Mouse (Mus musculus) G1E-ER4 (cell line): Measurements from ENCODE around the gene Gm45140. TPM values are rescaled to one million over a fixed set of nuclear protein-coding genes. Genes with fewer than 3 reads are reported as not detected.

Source experiments
- GATA1 ChIP-seq: IDR thresholded peaks from one replicate; pipeline ENCODE4 v1.8.0; 2012; ENCODE audit warnings: low read length, inconsistent platforms
- polyA plus RNA-seq: library from polyadenylated mRNA; stranded (reverse); fragments of >175 nt; gene quantifications from 2 replicates; pipeline ENCODE4 v1.2.3, GENCODE M21; 2012

Gene Gm45140
- polyA plus RNA-seq, 1 experiment, result 11.0 TPM

DNA sequence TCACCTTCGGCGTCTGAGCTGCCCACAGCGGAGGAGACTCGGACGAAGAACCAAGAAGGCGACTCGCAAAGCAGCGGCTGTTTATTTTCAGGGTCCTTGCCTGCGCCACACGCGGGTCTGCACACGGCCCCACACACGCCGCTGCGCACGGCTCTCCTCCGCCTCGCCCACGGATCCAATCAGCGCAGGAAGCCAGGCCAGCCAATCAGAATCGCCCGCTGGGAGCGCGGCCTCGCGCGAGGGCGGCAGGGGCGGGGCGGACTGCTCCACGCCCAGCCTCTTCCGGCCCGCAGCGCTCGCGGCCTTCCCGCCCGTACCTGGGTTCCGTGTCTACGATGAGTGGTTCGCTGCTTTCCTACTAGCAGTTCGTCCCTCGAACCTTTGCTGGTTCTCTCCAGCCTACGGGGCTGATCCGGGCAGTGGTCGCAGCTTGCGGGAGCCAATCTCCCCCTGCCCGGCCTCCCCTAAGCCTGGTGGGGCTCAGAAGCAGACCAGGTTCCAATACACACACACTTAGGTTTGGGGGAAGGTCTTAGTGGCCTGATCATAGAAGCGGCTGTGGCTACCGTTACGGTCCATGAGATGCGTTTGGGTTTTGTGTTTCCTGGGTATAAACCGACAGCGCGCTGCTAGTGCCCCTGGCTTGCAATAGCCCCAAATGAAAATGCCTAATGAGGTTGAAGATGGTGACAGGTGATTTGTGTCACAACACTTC, 15.5 kb upstream of the Gm45140 start, which contains the start of gene Cnbp:
Gene Cnbp, minus strand, starts transcription at position 207 of the 715 bp plus-strand sequence.
- no peak for TF ChIP-seq GATA1

DNA sequence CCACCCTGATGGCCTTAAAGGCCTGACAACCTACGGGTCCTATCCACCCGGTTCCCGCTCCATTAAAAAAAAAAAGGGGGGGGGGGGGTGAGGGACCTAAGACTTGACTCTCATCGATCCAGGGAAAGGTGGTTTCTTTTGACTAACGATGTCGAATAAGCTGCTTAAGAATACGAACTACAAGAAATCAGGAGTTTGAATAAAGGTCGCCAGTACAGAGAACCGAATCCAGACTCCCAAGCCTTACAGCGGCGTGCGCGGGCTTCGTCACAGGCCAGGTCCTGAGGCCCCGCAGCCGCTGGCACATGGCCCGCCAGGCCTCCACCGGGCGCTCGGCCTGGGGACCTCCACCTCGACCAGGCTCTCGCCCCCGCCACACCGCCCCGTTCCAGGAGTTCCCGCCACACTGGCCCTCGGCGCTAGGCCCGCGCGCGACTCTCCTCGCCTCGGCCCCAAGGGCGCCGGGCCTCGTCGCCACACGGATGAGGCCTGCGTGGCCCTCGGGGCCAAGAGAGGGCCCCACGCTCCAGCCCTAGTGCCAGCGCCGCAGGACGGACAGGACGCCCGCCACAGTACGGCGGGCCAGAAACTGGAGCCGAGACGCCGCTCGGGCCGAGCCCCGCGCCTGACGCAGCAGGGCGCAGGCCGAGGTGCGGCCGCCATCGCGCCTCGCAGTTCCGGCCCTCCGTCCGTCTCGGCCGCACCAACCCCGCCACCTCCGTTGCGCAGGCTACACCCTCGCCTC, 14.7 kb upstream of the Gm45140 start:
- TF ChIP-seq GATA1, result no peak

GRCm38 (mm10) chr6:87849780-87850154, 14.2 kb upstream of the Gm45140 start:
- TF ChIP-seq GATA1, result no peak

- no peak for TF ChIP-seq GATA1
Measured at GRCm38 (mm10) chr6:87846813-87847212, 11.2 kb upstream of the Gm45140 start.

- no peak for TF ChIP-seq GATA1
Measured at GRCm38 (mm10) chr6:87845031-87845695, 9.6 kb upstream of the Gm45140 start.

DNA sequence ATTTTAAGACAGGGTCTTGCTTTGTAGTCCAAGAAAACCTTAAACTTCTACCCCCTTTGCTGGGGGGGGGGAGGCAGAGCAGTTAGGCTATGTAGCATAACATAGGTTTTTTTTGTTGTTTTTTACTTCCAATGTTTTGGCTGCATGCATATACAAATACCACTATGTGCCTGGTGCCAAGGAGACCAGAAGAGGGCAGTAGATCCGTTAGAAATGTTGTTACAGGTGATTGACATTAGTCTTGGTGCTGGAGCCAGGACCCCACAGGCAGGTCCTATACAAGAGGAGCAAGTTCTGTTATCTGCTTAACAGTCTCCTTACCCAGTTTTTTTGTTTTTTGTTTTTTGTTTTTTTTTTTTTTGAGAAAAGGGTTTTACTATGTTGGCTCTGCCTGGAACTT, 6.7 kb upstream of the Gm45140 start:
- no peak for TF ChIP-seq GATA1

- TF ChIP-seq GATA1, result no peak
Measured at GRCm38 (mm10) chr6:87841635-87842034, 6.0 kb upstream of the Gm45140 start.

DNA sequence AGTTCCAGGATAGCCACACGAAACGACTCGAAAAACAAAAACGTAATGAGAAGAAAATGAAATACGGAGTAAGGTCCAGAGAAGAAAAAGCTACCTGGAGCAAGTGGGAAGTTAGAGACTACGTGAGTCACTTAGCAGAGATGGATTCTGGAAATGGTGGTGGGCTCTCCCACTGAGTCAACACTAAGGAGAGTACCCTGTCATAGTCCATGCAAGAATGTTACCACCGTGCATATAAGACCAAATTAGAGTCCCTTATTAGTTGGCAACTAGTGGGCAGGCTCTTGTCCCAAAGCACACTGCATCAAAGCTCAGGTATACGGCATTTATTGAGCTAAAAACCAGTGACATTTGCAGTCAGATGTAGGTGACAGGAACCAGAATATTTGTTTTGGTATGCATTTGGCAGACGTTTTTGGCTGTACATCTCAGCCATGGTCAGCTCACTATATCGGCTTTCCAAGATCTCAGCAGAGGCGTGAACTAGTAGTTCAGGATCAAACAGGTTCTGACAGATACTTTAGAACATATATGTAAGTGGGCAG, 4.3 kb upstream of the Gm45140 start:
- no peak for TF ChIP-seq GATA1

DNA sequence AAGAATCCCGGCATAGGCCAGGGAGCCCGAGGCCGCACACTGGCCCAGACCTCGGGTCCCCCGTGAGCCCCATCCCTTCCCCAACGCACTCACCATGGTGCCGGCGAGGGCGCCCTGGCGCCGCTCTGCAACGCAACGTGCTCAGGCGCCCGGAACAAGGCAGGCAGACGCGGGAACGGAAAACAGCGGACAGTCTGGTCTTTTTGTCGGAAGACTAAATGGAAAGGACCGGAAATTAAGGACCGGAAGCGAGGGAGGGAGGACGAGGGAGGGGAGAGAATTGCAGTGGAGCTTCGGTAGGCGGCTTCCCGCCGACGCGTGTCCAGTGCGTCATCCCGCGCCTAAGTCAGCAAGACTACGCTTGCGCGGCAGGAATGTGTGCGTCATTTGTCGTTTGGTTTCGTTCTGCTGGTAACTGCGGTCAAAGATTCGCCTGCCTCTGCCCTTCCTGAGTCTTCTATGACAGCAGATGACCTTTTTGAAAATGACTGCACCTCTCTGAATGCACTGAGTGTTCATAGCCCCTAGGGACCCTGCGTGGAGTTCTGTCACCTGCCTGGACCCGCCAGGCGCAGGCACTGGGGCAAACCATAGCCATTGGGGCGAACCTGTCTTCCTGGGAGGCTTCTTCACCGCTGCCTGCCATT, 3.1 kb upstream of the Gm45140 start, which contains the start of gene Isy1:
Gene Isy1, minus strand, starts transcription at position 248 of the 647 bp plus-strand sequence.
- TF ChIP-seq GATA1, result no peak

- no peak for TF ChIP-seq GATA1
Measured at GRCm38 (mm10) chr6:87820366-87820765, 15.2 kb downstream of the Gm45140 start.

DNA sequence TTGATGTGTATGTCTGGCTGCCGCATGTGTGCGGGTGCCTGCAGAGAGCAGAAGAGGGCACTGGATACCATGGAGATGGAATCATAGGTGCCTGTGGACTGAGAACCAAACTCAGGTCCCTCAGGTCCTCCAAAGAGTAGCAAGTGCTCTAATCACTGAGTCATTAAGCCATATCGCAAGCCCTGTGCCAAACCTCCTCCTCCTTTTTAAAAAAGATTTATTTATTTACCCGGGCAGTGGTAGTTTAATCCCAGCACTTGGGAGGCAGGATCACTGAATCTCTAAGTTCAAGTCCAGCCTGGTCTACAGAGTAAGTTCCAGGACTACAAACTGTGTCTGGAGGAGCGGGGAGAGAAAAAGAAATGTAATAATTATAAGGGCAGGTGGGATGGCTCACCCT, 21.1 kb downstream of the Gm45140 start:
- TF ChIP-seq GATA1, result no peak

GRCm38 (mm10) chr6:87812656-87813055, 22.9 kb downstream of the Gm45140 start:
- TF ChIP-seq GATA1, result no peak

DNA sequence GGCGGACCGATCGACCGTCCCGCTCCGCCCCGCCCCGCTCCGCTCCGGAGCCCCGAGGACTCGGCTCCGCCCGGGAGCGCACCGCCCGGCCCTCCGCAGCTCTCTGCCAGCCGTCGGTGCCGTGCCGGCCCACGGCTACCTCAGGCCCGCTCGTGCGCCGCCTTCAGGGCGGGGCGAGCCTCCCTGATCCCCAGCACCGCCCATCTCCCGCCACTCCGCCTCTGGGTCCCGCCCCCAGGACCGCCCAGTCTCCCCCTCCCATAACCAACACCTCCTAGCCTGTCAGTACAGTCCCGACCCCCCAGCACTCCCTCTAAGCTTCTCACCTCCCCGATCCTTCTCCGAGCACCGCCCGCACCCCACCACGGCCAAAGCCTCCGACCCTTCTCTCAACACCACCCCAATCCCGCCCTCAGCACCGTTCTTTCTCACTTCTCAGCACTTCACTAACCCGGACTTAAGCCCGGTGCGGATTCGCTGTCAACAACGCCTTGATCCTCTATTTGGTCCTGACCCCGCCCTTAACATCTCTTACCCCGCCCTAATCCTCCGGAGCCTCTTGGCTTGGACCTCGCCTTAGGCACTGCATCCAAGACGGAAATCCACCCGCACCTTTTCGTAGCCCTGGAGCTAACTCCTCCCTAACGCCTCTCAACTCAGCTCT, 23.8 kb downstream of the Gm45140 start, which contains the start of gene Rab43:
Gene Rab43, minus strand, starts transcription at position 490 of the 664 bp plus-strand sequence.
- TF ChIP-seq GATA1, result no peak

DNA sequence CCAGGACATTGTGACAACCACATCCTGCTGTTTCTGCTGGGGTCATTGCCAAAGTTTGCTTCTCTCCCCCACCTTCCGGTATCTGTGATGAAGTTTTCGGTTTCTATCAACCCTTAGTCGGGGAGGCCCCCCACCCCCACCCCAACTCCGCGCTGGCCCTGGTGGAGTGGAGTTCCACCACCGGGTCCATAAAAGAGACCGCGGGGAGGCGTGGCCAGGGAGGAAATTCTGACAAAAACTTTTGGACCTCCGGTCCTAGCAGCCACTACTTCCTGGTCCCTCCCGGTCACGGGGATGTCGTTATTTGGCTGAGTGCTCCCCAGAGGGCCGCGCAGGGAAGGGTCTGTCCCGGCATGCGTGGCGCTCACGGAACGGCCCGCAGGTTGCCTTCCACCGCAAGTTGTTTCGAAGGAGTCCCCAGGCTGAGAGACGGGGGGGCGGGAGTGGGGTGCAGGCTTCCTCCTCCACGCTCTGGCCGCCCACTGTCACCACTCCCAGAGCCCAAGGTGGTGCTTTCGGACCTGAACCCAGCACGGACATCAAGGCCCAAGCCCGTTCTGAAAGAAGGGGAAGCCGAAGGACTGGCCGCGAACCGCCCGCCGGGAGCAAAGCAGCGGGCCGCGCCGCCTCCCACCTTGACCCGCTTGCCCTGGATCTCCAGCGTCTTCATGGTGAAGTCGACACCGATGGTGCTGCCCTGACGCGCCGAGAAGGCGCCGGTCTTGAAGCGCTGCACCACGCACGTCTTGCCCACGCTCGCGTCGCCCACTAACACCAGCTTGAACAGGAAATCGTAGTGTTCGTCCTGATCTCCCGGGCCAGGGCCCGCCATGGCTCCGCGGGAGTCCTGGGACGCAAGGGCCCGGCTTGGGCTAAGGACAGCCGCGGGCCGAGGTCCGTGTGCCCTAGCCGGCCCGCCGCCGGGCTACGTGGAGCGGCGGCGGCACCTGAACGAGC, 24.6 kb downstream of the Gm45140 start:
- no peak for TF ChIP-seq GATA1
